Mouse (Mus musculus) urinary bladder, postnatal 25 days (tissue): ENCODE data around the gene Bzw1.
A peak's percentile ranks its signal among the peaks of the same experiment; 100 is the strongest.
"Not testable (repeated sequence)": the region's sequence is repeated elsewhere in the genome, so short reads cannot be mapped to it uniquely, and the experiment has no call there.

Source experiments
- DNase-seq: peaks from one replicate; pipeline ENCODE4 v3.0.0; 2022; ENCODE audit warnings: low spot score

The Bzw1 gene

DNA sequence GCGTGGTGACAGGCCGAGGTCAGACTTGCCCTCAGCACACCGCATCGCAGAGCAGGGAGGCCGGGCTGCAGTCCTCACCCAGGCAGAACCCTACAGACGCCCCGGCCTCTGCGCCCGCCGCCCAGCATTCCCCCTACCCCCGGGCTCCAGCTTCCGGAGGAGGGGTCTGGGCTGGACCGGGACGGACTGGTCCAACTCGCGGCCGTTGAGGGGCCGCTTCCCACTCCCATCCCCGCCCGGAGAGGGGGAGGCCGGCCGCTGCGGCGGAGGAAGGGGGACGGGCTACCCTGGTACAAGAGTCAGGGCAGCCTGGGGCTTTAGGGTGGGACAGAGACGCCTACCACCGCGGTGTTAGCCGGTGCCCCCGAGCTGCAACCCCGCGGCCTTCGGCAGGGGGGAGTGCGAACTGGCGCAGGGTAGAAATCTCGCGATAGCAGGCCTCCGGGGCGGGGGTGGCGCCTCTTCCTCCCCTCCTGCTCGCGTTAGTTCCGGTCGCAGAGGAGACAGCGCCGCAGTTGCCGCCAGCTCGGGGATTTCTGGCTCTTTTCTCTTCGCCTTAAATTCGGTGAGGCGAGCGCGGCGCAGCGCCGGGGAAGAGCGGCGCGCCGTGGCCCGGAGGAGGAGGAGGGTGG is at the start of gene Bzw1:
Gene Bzw1, plus strand, starts transcription at position 247 of the 632 bp plus-strand sequence.
- DNase-seq, result peak; percentile 90

GRCm38 (mm10) chr1:58343861-58344260 is 48.8 kb upstream of the Bzw1 start:
- no peak for DNase-seq

- DNase-seq, result no peak
These were observed 48.1 kb upstream of the Bzw1 start for GRCm38 (mm10) chr1:58344570-58344969.

DNA sequence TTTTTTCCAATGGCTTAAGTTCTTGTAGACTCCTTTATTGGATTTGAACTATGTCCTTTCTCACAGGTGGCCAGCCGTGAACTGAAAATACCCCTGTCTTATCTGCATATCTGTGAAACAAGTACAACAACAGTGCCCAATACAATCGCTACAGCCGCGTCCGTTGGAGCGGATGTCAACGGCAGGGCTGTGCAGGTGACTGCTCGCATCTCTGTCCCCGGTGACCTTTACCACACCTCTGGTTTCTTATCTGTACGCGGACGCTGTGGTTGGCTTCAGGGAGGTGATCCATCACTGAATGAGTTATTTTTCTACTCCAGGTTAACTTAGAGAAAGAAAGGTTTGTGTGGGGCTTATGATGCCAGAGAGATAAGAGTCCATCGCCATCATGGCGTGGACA is 46.5 kb upstream of the Bzw1 start:
- no peak for DNase-seq

- DNase-seq, result no peak
These were observed 44.0 kb upstream of the Bzw1 start for GRCm38 (mm10) chr1:58348712-58349111.

- no peak for DNase-seq
These were observed 39.3 kb upstream of the Bzw1 start for GRCm38 (mm10) chr1:58353238-58353893.

- peak; percentile 48 for DNase-seq
These were observed 33.5 kb upstream of the Bzw1 start for GRCm38 (mm10) chr1:58358958-58359901.

- DNase-seq, result no peak
These were observed 30.4 kb upstream of the Bzw1 start for GRCm38 (mm10) chr1:58362296-58362695.

- DNase-seq, result no peak
These were observed 28.1 kb upstream of the Bzw1 start for GRCm38 (mm10) chr1:58364551-58364950.

DNA sequence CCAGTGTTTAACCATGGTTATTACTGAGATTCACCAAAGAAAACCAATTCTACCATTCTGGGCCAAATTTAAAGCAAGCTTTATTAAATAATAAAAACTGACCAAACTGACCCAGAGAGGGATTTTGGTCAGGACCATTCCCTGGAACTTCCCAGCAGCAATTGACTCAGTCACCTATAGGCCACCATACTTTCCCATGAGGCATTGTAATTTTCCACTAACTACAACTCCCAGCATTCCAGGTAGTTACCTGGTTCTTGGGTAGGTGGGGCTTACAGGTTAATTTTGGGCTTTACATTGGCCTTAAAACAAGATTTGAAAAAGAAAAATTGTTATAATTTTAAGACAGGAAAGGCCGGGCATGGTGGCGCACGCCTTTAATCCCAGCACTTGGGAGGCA is 26.9 kb upstream of the Bzw1 start:
- no peak for DNase-seq

DNA sequence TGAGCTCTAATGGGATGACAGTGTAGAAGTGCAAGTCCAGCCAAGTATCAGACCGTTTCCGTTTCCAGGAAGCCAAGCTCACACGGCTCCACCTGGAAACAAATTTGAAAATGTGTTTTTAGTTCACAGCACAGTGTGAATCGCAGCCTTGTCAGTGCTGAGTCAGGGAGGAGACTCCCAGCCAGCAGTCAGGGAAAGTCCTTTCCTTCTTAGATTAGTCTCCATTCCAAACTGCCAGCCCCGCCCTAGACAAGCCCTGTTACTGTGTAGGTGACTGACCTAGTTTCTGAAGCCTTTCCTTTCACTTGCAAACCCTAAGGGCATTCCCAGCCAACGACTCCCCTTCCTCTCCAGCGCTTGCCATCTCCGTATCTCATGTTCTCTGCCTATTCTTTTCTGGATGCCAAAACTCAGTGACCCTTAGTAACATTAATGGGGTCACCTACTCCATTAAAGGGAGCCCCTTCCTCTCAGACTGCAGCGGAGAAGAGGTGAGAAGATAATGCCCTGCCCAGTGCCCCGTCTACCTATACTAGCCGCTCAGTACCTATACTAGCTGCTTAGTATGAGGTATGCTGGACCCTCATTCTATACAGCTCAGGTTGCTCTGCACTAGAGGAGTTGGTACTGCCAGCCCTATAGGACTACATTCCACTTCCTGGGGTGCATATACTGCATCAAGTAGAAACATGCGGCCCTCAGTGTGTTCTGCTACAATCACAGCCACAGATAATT is 25.8 kb upstream of the Bzw1 start:
- DNase-seq, result no peak

DNA sequence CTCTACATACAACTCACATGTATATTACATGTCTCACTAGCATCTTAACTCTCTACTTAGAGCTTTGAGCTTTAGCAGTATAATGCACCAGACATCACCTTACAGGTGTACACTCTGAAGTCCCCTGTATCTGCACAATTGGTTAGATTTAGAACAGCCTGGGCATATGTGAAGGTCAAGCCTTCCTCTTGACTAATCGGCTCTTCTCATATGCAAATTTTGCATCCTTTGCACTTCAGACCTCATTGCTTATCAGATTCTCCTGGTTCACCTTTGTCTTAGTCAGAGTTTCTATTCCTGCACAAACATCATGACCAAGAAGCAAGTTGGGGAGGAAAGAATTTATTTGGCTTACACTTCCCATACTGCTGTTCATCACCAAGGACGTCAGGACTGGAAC is 23.0 kb upstream of the Bzw1 start:
- no peak for DNase-seq

GRCm38 (mm10) chr1:58374266-58374665 is 18.4 kb upstream of the Bzw1 start:
- not testable (repeated sequence) for DNase-seq

DNA sequence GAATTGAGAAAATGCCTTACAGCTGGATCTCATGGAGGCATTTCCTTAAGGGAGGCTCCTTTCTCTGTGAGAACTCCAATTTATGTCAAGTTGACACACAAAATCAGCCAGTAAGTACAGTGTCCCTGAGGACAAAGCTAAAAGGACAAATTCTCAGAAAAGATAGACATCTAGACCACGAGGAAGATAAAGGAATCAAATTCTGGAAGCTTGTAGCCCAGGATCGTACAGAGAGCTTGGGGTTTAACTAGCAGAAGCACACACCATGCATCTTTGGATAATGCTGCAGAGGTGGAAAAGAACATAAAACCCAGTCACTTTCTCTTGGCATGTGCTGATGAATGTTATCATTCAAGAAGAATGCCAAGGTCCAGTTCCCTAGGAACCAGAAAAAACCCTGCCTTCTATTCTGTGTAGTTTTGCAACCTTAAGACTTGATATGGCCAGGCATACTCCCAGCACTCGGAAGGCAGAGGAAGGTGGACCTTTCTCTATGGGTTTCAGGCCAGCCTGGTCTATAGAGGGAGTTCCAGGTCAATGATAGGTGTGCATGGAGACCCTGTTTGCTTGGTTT is 17.0 kb upstream of the Bzw1 start:
- no peak for DNase-seq

DNA sequence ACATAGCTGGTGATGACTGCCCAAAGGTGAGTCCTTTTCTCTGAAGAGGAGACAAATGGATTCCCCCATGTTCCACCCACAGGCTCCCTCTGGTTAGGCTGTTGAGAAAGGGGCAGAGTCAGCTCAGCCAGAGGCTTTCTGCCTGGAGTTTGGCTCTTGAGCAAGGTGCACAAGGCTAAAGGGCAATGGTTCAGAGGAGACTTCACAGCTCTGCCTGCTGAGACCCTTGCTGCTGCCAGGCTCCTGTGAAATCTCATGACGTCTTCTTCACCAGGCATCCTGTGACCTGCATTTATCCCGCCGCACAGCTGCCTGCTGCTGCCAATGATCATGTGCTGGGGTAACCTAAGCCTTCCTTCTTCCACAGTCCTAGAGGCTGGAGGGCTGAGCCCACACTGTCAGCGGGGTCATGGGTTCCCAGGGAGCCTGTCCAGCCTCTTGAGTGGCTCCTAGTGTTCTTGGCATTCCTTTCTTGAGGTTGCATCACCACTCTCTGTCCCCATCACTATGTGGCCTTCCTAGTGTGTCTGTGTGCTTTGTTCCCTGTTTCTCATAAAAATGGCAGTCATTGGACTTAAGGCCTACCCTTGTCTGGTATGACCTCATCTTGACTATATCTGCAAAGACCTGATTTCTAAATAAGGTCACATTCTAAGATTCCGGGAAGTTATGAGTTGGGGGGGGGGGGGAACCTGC is 10.0 kb upstream of the Bzw1 start:
- no peak for DNase-seq

DNA sequence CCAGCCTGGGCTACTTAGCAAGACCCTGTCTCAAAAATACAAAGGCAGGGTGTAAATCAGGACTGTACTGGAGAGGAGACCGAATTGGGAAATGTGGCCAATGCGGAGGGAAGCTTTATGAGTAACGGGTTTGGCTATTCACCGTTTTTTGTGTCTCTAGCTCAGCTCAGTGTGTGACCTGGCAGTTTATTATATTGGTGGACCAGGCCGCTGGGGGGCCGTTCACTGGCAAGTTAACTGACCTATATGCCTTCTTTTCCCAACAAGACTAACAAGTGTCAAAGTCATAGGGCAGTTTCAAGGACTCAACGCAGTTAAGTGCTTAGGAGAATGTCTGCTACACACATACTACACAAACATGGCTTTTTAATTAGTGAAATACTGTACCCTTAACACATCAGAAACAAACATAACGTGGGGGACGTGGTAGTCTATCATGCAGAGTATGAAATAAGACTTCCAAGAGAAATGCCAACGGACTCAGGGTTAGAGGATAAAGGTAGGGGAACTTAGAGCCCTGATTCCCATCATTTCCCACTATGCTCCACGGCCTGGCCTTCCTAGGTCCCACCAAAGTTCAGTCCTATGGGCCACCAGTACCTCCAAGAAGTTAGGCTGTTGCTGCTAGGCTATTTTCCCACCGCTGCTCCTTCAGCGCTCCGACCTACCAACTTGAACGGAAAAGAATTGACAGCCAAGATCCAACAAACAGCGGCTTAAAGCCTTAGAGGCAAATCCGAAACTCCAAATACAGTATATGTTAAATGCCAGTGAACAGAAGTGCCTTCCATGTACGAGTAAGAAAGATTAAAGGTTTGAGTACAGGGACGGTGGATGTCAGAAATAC is 1.1 kb upstream of the Bzw1 start:
- no peak for DNase-seq

GRCm38 (mm10) chr1:58392268-58392651 is 438 bp upstream of the Bzw1 start:
- DNase-seq, result no peak

DNA sequence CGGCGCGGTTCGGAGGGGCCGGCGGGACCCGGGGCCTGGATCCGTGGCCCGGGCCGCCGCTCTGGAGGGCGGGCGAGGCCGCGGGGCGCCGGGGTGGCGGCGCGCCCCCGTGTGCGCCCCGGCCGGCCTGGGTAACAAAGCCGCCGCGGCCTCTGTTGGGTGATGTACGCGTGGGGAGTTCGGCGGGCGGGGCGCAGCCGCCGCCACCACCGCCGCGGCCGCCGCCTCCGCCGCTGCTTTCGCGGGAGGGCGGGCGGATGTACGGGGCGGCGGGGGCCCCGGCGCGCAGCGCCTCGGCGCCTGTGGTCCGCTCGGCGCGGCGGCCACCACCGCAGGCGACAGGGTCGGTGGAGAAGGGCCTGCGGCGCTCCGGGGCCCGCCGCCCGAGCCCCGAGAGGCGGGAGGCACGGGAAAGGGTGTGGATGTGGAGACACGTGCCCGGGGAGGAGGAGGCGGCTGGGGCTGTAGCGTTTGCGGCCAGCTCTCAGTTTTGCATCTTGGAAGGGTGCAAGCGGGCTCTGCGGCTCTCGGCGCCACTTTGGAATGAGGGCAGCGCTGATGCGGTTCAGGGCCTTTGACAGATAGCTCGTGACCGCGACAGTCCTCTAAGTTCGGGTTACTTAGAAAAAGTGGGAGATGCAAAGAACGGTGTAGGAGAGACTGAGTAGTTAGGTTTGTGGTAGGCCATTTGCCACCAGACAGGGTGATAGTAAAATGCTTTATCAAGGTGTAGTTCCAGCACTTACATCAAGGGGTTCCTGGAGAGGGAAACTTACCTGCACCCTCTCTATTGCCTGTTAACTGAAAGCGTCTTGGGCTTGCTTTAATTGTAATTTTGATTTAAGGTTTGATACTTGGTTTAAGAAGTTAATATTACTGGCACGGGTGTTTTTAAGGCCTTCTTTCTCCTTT is 842 bp downstream of the Bzw1 start:
- peak; percentile 43 for DNase-seq

GRCm38 (mm10) chr1:58395341-58395740 is 2.6 kb downstream of the Bzw1 start:
- DNase-seq, result no peak
